Mouse (Mus musculus) right cerebral cortex, postnatal 36 days (tissue): Measurements from ENCODE around the gene Tll2.

ENCODE experiments used
- DNase-seq, 2 experiments: peaks; one replicate each; pipeline ENCODE4 v3.0.0; 2022; ENCODE audit warnings: low spot score in 2 of 2, mixed read lengths in 1 of 2

Gene Tll2

GRCm38 (mm10) chr19:41206811-41207344 lies at the start of gene Tll2:
TSS of gene Tll2 (minus strand) at chr19:41206835.
- peak in 1 of 2 experiments; percentile 42 for DNase-seq

- DNase-seq: no peak
These were observed 47.9 kb upstream of the Tll2 start for GRCm38 (mm10) chr19:41254584-41254983.

GRCm38 (mm10) chr19:41248968-41249367 lies 42.3 kb upstream of the Tll2 start:
- no peak for DNase-seq

- no peak for DNase-seq
These were observed 41.6 kb upstream of the Tll2 start for GRCm38 (mm10) chr19:41248271-41248670.

- no peak for DNase-seq
These were observed 39.6 kb upstream of the Tll2 start for GRCm38 (mm10) chr19:41246271-41246670.

GRCm38 (mm10) chr19:41244581-41244980 lies 37.9 kb upstream of the Tll2 start:
- DNase-seq: no peak

GRCm38 (mm10) chr19:41241997-41242396 lies 35.4 kb upstream of the Tll2 start:
- no peak for DNase-seq

GRCm38 (mm10) chr19:41233698-41234097 lies 27.1 kb upstream of the Tll2 start:
- DNase-seq: no peak

- no peak for DNase-seq
These were observed 1.7 kb upstream of the Tll2 start for GRCm38 (mm10) chr19:41208326-41208725.

- no peak for DNase-seq
These were observed 409 bp downstream of the Tll2 start for GRCm38 (mm10) chr19:41206041-41206810.

GRCm38 (mm10) chr19:41204159-41205081 lies 2.2 kb downstream of the Tll2 start:
- DNase-seq: peak in 1 of 2 experiments; percentile 12

- peak; percentile 53 to 67 for DNase-seq
These were observed 9.0 kb downstream of the Tll2 start for GRCm38 (mm10) chr19:41197606-41198005.

GRCm38 (mm10) chr19:41193379-41193778 lies 13.3 kb downstream of the Tll2 start:
- no peak for DNase-seq

- no peak for DNase-seq
These were observed 13.7 kb downstream of the Tll2 start for GRCm38 (mm10) chr19:41192953-41193352.

GRCm38 (mm10) chr19:41191724-41192123 lies 14.9 kb downstream of the Tll2 start:
- no peak for DNase-seq

- no peak for DNase-seq
These were observed 15.7 kb downstream of the Tll2 start for GRCm38 (mm10) chr19:41190876-41191434.

- no peak for DNase-seq
These were observed 29.3 kb downstream of the Tll2 start for GRCm38 (mm10) chr19:41177331-41177730.

- DNase-seq: no peak
These were observed 29.8 kb downstream of the Tll2 start for GRCm38 (mm10) chr19:41176881-41177280.

- DNase-seq: no peak
These were observed 40.8 kb downstream of the Tll2 start for GRCm38 (mm10) chr19:41165914-41166235.

GRCm38 (mm10) chr19:41165144-41165913 lies 41.3 kb downstream of the Tll2 start:
- DNase-seq: no peak

- DNase-seq: no peak
These were observed 42.1 kb downstream of the Tll2 start for GRCm38 (mm10) chr19:41164447-41165095.
